Mouse (Mus musculus) thymus, adult 18-20 months (tissue): ENCODE data around the gene Gpr150.

ENCODE experiments used
- DNase-seq, 2 experiments: peaks; one replicate each; pipeline ENCODE4 v3.0.0; 2022; ENCODE audit warnings: mixed read lengths in 2 of 2

Gene Gpr150

DNA sequence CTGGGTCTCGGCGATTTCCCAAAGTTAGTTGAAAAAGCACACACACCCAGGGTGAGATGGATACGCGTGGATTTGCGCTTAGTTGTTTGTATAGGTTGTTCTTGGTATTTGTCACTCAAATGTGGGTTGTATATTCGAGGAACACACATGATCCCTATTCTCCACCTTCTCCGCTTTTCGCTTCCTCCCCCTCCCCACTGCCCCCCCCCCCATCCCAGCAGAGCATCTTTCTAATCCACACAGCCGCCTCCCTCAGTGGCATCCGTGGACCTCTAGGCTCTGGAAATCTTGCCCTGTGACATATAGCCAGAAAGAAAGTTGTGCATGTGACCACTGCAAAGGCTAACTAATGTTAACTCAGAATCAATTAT is at the start of gene Gpr150:
Gene Gpr150 (minus strand): TSS at position 101 of the 371 bp plus-strand sequence.
- no peak for DNase-seq

- DNase-seq: no peak
Observed at GRCm38 (mm10) chr13:76101989-76102388, 45.2 kb upstream of the Gpr150 start.

GRCm38 (mm10) chr13:76098493-76099303 is 41.9 kb upstream of the Gpr150 start, which contains the start of the genes Arsk and Ttc37:
TSS of gene Arsk (minus strand) at chr13:76098660.
TSS of gene Ttc37 (plus strand) at chr13:76098734.
- DNase-seq: peak; percentile 90 to 93

DNA sequence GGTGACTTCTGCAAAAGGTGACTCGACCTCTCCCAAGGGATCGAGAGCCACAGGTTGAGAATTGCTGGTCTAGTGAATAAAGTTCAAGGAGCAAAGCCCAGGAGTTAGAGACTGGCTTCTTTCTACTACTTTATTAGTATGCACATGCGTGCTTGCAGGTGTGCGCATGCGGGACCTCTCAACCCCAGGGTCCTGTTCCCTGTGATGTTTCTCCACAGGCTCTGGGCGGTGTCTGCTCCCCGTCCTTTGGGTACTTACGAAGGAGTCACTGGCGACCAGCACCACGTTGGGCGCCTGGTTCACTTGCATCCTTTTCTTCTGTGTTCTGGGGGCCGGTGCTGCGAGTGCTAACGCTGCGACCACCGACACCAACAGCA is 41.3 kb upstream of the Gpr150 start:
- no peak for DNase-seq

DNA sequence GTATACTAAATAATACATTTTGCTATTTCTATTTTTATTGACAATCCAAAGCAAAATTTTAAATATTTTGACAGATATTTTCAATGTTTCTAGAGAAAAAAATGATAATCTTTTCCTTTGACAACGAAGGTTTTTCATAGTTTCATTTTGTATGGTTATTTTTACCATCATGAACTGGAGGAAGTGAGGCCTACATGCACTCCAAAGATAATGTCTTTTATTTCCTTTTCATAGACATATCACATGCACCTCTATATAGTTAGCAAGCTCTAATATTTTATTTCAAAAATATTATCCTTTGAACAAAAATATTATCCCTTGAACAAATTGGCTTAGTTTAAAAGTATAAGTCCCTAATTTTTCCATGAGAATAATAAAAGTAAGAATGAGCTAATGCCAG is 17.5 kb upstream of the Gpr150 start:
- no peak for DNase-seq

DNA sequence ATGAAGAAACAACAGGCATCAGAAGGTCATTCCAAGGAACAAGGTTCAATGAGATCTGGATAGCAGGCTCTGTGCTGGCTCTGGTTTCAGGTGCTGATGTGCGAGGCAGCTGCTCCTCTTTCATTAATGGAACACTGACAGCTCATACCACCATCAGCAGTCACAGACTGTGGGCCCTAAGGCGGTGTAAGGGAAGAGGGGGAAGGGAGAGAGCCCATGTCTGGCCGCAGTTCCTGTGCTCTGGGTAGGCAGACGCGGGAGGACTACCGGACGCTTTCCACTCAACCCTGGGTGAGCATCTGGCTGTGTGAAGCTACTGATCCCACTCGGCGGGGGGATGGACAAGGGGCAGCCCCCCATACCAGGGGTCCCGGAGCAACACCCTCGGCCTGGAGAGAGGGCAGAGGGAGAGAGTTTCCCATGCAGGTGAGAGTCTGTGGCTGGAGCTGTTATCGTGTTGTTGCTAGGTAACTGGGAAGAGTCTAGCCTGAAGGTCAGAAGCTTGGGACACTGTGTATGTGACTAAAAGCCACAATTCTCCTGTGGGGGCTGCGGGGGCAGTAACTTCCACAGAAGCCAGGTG is 7.7 kb upstream of the Gpr150 start:
- DNase-seq: no peak

GRCm38 (mm10) chr13:76063548-76063947 is 6.8 kb upstream of the Gpr150 start:
- no peak for DNase-seq

- no peak for DNase-seq
Observed at GRCm38 (mm10) chr13:76062569-76062968, 5.8 kb upstream of the Gpr150 start.

- no peak for DNase-seq
Observed at GRCm38 (mm10) chr13:76062126-76062525, 5.3 kb upstream of the Gpr150 start.

DNA sequence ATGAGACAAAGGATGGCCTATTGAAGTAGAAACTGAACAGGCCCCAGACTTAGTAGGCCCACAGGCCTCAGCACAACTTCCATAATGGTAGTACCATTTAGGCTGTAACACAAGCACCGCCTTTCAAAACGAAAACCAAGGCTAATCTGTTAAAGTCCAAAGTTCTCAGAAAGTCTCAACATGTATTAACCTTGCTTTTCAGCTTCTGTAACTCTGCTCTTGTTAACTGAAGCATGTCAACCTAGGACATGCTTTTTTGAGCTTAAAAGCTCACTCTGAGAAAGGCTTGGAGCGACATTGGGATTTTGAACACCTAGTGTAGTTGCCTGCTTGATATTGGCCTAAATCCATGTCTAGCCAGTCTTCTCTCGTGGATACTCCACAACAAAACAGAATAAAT is 2.8 kb upstream of the Gpr150 start:
- no peak for DNase-seq

GRCm38 (mm10) chr13:76057267-76058069 is 672 bp upstream of the Gpr150 start:
- DNase-seq: no peak

- DNase-seq: peak; percentile 22 to 32
Observed at GRCm38 (mm10) chr13:76056261-76056724, 503 bp downstream of the Gpr150 start.

- peak in 1 of 2 experiments; percentile 4 for DNase-seq
Observed at GRCm38 (mm10) chr13:76055391-76056232, 1.2 kb downstream of the Gpr150 start.

DNA sequence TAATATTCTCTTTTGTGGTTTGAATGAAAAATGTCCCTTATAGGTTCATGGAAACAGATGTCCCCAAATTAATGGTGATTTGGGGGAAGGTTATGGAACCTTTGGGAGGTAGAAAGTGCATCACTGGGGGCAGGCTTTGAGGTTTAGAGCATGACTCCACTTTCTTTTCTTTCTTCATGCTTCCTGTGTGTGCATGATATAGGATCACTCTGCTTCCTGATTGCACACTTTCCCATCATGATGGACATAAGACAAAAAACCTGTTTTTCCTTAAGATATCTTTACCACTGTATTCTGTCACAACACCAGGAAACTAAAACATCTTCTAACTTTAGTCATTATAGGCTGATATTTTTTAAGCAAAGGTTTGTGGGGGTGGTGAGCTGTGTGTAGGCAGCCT is 11.8 kb downstream of the Gpr150 start:
- DNase-seq: no peak

DNA sequence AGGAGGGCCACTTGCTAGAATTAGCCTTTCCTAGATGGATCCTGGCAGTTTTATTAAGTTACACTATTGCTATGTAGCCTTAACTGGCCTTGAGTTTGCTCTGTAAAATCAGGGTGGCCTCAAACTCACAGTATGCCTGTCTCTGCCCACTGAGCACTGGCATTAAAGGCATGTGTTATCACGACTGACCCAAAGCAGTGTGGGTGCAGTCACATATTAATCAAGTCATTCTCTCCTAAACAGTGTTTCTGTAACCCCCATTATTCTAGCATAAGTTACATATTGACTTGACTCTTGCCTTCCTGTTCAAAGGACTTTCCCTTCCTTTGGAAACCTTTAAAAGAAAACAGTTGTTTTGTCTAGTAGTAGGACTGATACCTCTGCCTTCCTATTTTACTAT is 14.3 kb downstream of the Gpr150 start:
- DNase-seq: no peak

DNA sequence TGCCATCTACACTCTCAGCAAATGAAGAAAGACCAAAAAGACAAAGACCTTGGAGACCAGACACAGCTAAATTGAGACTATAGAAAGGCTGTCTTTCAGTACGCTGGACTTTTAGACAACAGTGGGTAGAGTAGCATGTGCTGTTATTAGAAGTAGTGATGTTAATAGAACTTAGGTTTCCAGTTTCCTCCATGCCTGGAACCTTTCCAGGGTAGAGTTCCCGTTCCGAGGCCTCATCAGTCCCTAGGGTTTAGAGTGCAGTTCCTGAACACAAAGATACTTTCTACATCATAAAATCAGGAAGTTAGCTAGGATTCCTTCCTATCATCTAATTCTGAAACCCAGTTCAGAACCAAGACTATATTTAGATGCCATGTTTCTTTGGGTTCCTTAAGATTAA is 32.2 kb downstream of the Gpr150 start:
- DNase-seq: no peak

DNA sequence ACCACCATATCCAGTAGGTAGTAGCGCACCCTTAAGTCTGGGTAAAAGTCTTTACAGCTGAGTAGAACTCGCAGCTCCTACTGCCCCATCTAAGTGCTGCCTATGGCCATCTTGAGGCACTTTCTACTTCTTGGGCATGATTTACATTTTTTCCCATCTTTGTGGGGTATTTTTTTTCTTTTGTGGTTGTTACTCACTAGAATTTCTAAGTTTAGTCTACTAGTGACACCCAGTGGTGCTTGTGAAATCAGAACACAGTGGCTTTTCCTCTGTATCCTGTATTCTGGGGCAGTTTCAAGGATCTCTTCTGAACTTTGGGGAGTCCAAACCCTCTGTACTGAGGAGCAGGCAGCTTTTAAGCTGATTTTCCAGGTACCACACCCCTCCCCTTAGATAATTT is 35.0 kb downstream of the Gpr150 start:
- no peak for DNase-seq

GRCm38 (mm10) chr13:76018844-76019400 is 37.9 kb downstream of the Gpr150 start:
- DNase-seq: no peak

DNA sequence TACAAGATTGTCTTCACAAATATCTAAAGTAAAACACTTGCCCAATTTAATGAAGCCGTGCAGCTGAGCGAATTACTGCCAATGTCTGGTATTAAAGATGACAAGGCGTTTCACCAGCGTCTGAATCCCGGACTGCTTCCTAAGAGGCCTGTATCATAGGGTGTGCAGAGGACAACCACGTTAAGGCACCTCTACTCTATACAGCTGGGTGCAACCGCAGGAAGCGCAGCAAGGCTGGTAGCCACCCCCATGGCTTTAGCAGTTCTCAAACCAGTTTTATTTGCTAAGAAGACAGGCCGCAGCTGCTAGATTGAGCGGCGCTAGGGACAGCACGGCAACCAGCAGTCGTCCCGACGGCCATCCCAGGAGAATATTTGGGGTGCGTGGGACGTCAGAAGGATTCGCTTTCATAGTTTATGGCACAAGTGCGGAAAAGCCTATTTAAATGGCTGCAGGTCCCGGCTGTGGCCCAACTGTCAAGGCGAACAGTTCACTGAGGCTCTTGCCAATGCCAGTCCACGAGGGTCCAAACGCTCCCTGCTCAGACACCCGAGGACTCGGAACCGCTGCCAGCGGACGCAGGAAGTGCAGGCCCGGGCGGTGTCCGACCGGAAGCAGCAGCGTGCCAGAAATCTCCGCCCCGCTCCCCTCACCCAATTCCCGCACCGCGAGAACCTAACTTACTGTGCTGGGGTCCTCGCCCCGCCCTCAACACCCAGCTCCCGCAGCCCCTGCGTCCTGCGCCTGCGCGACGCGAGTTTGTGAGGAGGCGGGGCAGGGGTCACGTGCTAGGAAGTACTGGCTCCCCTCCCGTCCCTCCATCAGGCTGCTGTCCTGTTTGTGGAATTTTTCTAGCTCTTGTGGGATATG is 38.6 kb downstream of the Gpr150 start, which contains the start of gene Rfesd:
Gene Rfesd (minus strand): TSS at position 746 of the 870 bp plus-strand sequence.
- peak; percentile 97 for DNase-seq

DNA sequence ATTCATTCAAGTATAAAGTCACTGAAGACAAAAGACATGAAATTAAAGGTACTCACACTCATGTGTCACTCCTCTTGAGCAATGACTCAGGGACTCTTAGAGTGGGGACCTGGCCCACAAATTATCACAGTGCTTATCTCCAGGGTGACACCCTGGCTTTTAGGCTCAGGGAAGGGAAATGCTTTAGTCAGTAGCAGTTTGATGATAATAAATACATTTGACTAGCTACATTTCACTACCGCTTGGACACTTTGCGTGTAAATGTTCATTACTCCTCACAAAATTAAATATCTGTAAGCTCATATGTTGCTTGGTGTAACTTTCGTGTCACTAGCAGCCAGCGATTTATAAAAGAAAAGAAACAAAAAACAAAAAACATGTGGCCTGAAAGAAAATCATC is 39.3 kb downstream of the Gpr150 start:
- DNase-seq: no peak

DNA sequence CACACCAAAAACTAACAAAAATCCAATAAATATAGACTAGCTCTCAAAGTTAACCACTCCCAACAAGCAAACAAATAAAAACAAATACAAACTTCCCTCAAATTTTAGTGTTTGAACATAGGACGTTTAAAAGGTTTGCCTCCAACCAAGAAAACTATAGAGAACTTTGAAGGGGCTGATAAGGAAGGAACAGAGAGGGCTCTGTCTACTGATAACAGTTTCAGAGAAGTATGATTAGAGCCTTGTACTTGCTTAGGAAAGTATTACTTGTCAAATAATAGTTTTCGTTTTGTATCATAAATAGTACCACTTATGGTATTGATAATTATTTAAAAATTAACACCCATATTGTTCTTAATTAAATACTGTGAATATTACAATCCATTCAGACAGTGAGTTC is 42.3 kb downstream of the Gpr150 start:
- DNase-seq: no peak
